Mouse (Mus musculus) heart, adult 2 months (tissue): ENCODE measurements around the gene Cd81. TPM values are rescaled to one million over a fixed set of nuclear protein-coding genes. Genes with fewer than 3 reads are reported as not detected.

Experiments used
- DNase-seq, 2 experiments: peaks; one replicate each; pipeline ENCODE4 v3.0.0; 2021
- H3K27ac ChIP-seq: fragments of 200-600 bp; 2 replicates; pipeline ENCODE4 v1.8.1; 2022
- H3K27me3 ChIP-seq: fragments of 200-500 bp; 2 replicates; pipeline ENCODE4 v1.6.1; 2012; ENCODE audit warnings: mild to moderate bottlenecking, low read length, inconsistent platforms, mixed read lengths; ENCODE audit not compliant: control insufficient read depth, insufficient read depth
- H3K36me3 ChIP-seq: fragments of 200-500 bp; 2 replicates; pipeline ENCODE4 v1.6.1; 2012; ENCODE audit warnings: low read length, inconsistent platforms; ENCODE audit not compliant: control insufficient read depth, insufficient read depth
- H3K4me1 ChIP-seq: fragments of 200-500 bp; 2 replicates; pipeline ENCODE4 v1.6.1; 2011; ENCODE audit warnings: low read length; ENCODE audit not compliant: control insufficient read depth, insufficient read depth
- H3K4me3 ChIP-seq: fragments of 200-600 bp; 2 replicates; pipeline ENCODE4 v1.8.1; 2022
- H3K79me2 ChIP-seq: fragments of 200-500 bp; replicated peaks from 2 replicates; pipeline ENCODE4 v1.6.1; 2012; ENCODE audit warnings: mild to moderate bottlenecking, inconsistent platforms, low read length, moderate library complexity, mixed read lengths; ENCODE audit not compliant: control insufficient read depth, insufficient read depth
- H3K9ac ChIP-seq: fragments of 200-500 bp; 2 replicates; pipeline ENCODE4 v1.6.1; 2012; ENCODE audit warnings: low read depth, mild to moderate bottlenecking, control low read depth, inconsistent platforms, low read length, mixed read lengths
- CTCF ChIP-seq: fragments of 200-600 bp; IDR thresholded peaks from 2 replicates; pipeline ENCODE4 v1.8.1; 2022; ENCODE audit warnings: antibody characterized with exemption, mild to moderate bottlenecking, moderate library complexity
- EP300 ChIP-seq: fragments of 200-500 bp; IDR thresholded peaks from 2 replicates; pipeline ENCODE4 v1.6.1; 2011; ENCODE audit warnings: low read depth, low read length, control low read depth; ENCODE audit not compliant: insufficient read depth
- POLR2A ChIP-seq: fragments of 200-500 bp; IDR thresholded peaks from 2 replicates; pipeline ENCODE4 v1.6.1; 2011; ENCODE audit warnings: mild to moderate bottlenecking, low read depth, low read length, control low read depth; ENCODE audit not compliant: insufficient read depth
- WGBS: fragments of 180-500 bp; shearing (Covaris S2); methylation state at CpG from one replicate; pipeline ENCODE4 v1.1.7; 2018; 5-methylcytosine and 5-hydroxymethylcytosine counted together
- intact Hi-C: fragments of 180-260 bp; cut with DNase I; formaldehyde crosslinking; loops from one replicate; pipeline ENCODE4 v1.15.1; 2025
- polyA plus RNA-seq: library from polyadenylated mRNA; depleted of rRNA; stranded (reverse); fragments of >200 nt; gene quantifications from 2 replicates; pipeline ENCODE4 v1.2.3, GENCODE M21; 2012
- total RNA-seq, 2 experiments: library from RNA; stranded (reverse); gene quantifications; 2 replicates each; pipeline ENCODE4 v1.2.3; 2021

Gene Cd81
- total and polyA plus RNA-seq, 3 experiments = 424 to 641 (median 434) TPM

DNA sequence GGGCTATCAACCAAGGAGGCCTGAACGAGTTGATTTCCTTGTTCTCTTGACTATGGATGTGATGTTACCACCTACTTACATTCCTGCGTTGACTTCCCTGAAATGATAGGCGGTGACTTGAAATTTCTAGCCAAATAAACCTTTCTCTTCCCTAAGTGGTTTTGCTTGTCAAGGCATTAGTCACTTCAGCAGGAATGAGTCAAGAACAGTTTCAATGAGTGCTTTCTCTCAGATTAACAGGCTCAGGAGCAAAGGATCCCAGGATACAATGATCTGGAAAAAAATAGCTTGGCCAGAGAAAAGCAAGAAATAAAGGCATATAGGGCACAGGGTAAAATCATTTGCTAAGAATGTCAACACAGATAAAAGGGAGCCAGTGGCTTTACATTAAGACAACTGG, 27.0 kb upstream of the Cd81 start:
- intact Hi-C loops = no loop called here
- WGBS = 83% methylated on average over 3 of the region's 3 CpGs

DNA sequence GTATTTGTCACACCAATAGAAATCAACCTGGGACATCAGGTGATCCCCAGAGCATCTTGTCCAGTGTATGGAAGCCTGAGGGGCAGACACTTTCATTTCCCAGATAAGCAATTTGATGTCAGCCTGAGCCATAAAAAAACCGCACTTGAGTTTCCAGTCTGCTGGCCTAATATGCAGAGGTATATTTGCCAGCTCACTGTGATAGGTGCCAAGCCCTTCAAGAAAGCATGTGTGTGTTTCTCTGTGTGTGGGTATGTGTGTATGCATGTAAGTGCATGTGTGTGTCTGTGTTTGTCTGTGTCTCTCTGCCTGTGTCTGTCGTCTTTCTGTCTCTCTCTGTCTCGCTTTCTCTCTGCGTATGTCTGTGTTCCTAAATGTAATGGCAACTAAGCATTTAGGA, 25.3 kb upstream of the Cd81 start:
- H3K79me2 ChIP-seq = no peaks in the 10 kb centered on the region
- TF ChIP-seq POLR2A = no peak
- peaks cover 1% of the 10 kb centered on the region; the same call in 1 of the 2 replicates for H3K4me1 ChIP-seq
- no peak overlapping the region for H3K27ac ChIP-seq
- 85% methylated on average over 4 of the region's 4 CpGs for WGBS
- H3K36me3 ChIP-seq = peaks cover 2% of the 10 kb centered on the region; the same call in 1 of the 2 replicates
- H3K9ac ChIP-seq = no peak overlapping the region
- H3K27me3 ChIP-seq = no peaks in the 10 kb centered on the region
- no peak overlapping the region for H3K4me3 ChIP-seq
- intact Hi-C loops = no loop called here
- DNase-seq = no peak

More for the DNA sequence above, 27.0 kb upstream of the Cd81 start:
- H3K4me3 ChIP-seq = no peak overlapping the region
- no peaks in the 10 kb centered on the region for H3K4me1 ChIP-seq
- DNase-seq = no peak
- H3K9ac ChIP-seq = no peak overlapping the region
- no peaks in the 10 kb centered on the region for H3K36me3 ChIP-seq
- no peaks in the 10 kb centered on the region for H3K27me3 ChIP-seq
- TF ChIP-seq EP300 (no peak), CTCF (no peak), POLR2A (no peak)
- H3K27ac ChIP-seq = no peak overlapping the region
- no peaks in the 10 kb centered on the region for H3K79me2 ChIP-seq

DNA sequence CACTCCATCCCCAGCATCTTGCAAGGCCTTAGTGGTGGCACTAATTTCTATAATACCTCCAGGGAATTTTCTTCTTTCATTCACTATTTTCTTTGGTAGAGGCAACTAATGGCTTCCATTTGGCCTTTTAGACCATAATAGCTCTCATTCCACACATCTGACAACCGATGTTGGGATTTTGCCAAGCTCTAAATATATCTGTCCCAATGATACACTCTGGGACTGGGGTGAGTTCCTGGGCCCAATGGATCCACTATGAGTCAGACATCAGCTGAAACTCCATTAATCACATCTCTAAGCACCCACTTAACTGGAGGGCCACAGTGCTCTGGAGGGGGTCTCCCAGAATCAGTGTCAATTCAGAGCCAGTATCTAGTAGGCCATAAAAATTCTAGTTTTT, 20.7 kb upstream of the Cd81 start:
- peak in 1 of 2 experiments; percentile 20 for DNase-seq
- WGBS = 13% methylated on average over 1 of the region's 1 CpGs
- no peak for TF ChIP-seq POLR2A
- no peak for TF ChIP-seq CTCF
- TF ChIP-seq EP300 = no peak
- Histone ChIP-seq H3K36me3 (peaks cover 11% of the 10 kb centered on the region), H3K79me2 (no peaks in the 10 kb centered on the region), H3K9ac (no peak overlapping the region), H3K27me3 (no peaks in the 10 kb centered on the region), H3K27ac (peak overlapping the region; percentile 62), H3K4me1 (peaks cover 8% of the 10 kb centered on the region), H3K4me3 (no peak overlapping the region)
- intact Hi-C loops = no loop called here

DNA sequence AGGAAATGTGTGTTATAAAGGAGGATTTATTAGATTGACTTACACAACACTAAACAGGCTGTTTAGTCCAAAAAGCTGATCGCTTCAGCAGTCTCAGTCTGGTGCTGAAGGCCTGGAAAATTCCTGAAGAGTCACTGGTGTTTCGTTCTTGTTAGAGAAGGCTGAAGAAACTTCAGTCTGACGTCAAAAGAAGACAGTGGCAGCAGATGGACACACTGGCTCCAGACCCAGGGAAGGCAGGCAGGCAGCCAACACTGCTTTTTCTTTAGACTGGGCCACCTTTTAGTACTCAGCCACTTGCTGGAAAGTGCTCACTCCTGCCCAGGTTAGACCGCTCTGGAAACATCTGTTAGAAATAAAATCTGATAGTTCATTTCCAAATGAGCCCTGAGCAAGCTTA, 19.0 kb upstream of the Cd81 start:
- peaks cover 11% of the 10 kb centered on the region for H3K36me3 ChIP-seq
- intact Hi-C loops = no loop called here
- no peak for TF ChIP-seq EP300
- no peak for TF ChIP-seq POLR2A
- TF ChIP-seq CTCF = no peak
- no peaks in the 10 kb centered on the region for H3K27me3 ChIP-seq
- no peak overlapping the region for H3K4me3 ChIP-seq
- peak overlapping the region; percentile 4; the same call in 1 of the 2 replicates for H3K27ac ChIP-seq
- DNase-seq = peak; percentile 49 to 55
- H3K4me1 ChIP-seq = peaks cover 8% of the 10 kb centered on the region
- H3K9ac ChIP-seq = no peak overlapping the region
- H3K79me2 ChIP-seq = no peaks in the 10 kb centered on the region
- 75% methylated on average over 4 of the region's 4 CpGs for WGBS

DNA sequence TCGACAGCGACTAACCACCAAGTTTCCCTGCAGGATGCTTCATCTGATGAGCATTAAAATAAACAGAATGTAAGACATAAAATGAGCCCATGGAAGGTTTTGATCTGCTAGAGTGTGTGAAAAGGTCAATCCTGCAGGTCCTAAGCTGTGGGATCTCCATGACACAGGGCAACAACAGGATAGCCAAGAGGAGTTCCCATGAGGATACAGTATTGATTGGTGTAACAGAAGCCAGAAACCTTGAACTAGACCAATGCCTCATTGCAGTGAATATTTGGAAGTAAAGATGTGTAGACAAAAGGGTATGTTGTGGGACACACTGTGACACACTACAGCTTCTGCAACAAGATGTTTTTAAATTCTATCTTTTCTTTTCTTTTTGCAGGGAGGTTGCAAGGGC, 18.4 kb upstream of the Cd81 start:
- WGBS = 86% methylated on average over 2 of the region's 2 CpGs

DNA sequence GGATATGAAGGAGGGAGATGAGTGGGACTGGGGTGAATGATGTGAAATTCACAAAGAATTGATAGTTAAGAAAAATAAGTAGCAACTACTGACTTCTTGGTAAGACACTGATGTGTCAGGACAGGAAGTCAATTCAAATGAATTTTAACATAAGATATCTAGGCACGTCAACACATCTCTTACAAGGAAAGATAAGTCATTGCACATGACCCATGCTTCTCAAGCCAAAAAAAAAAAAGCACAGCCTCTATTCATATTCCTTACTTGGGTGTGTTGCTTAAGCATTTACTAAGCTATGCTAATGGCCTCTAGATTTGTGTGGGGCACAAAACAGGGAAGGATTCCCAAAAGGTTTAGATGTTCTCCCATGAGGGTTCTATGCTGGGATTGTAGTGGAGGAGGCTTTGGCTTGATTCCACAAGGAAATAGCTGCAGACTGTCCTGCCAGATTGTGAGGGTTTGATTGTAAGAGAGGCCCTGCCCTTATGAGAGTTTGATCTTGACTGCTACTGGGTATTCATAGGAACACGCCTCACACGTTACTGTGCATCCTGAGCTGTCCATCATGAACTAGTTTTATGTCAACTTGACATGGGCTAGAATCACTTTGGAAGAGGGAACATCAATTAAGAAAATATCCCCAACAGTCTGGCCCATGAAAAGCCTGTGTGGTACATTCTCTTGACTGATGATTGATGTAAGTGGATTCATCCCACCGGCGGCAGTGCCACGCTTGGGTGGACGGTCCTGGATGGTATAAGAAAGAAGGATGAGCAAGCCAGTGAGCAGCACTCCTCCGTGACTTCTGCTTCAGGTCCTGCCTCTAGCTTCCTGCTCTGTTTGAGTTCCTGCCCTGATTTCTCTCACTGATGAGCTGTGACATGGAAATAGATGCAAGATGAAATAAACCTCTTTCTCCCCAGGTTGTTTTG, 17.8 kb upstream of the Cd81 start:
- H3K9ac ChIP-seq = no peak overlapping the region
- H3K36me3 ChIP-seq = peaks cover 11% of the 10 kb centered on the region
- peaks cover 8% of the 10 kb centered on the region for H3K4me1 ChIP-seq
- H3K4me3 ChIP-seq = no peak overlapping the region
- peak in 1 of 2 experiments; percentile 36 for DNase-seq
- no peaks in the 10 kb centered on the region for H3K27me3 ChIP-seq
- H3K79me2 ChIP-seq = no peaks in the 10 kb centered on the region
- no peak for TF ChIP-seq POLR2A
- no peak for TF ChIP-seq CTCF
- no peak for TF ChIP-seq EP300
- WGBS = 67% methylated on average over 8 of the region's 8 CpGs
- peak overlapping the region; percentile 23 for H3K27ac ChIP-seq
- intact Hi-C loops = loop anchor here (2.0 kb wide), 1 partner anchor 14 kb away; no protein-coding TSS in a partner anchor

More for the DNA sequence above, 18.4 kb upstream of the Cd81 start:
- no peak overlapping the region for H3K4me3 ChIP-seq
- H3K27me3 ChIP-seq = no peaks in the 10 kb centered on the region
- H3K4me1 ChIP-seq = peaks cover 8% of the 10 kb centered on the region
- peaks cover 11% of the 10 kb centered on the region for H3K36me3 ChIP-seq
- H3K79me2 ChIP-seq = no peaks in the 10 kb centered on the region
- TF ChIP-seq CTCF (no peak), EP300 (no peak)
- H3K27ac ChIP-seq = peak overlapping the region; percentile 4; the same call in 1 of the 2 replicates
- no peak overlapping the region for H3K9ac ChIP-seq
- no peak for DNase-seq
- intact Hi-C loops = loop anchor here (2.0 kb wide), 1 partner anchor 13 kb away; no protein-coding TSS in a partner anchor
